Mouse (Mus musculus) urinary bladder, adult 18-20 months (tissue): ENCODE data around the gene 2810021J22Rik.

Experiments used
- DNase-seq, 2 experiments: peaks; one replicate each; pipeline ENCODE4 v3.0.0; 2022; ENCODE audit warnings: low spot score in 2 of 2, mixed read lengths in 2 of 2

2810021J22Rik gene

DNA sequence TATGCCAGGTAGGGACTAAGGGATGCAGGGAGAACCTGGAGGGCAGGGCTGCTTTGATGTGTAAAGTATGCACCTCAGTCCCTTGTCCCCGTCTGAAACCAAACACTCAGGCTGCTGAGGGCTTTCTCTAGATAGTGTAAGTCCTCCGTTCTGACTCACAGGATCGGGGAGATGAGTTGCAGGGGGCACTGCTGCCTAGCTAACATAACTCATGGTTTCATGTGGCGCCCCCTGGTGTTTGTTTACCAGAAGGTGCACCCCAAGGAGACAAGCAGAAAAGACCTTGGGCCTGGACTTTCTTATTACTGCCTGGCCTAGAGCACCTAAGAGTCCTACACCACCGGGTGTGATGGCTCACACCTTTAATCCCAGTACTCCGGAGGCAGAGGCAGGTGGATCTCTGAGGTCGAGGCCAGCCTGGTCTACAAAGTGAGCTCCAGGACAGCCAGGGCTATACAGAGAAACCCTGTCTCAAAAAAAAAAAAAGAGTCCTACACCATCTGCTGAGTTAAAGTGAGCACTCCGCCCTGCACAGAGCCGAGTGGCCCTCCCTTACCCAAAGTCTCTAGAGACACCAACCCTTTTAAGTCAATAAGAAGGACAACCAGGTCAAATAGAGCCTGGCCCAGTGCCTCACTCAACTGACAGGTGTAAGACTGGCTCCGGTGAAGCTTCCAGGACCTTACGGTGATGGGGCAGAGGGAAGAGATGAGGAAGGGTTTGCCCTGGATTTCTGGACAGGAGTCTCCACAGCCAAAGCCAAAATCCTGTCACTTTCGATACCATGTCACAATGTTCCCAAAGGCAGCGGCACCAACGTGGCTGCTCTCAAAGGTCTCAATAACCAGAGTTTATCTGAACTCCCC lies 50.1 kb downstream of the 2810021J22Rik start:
- no peak for DNase-seq

DNA sequence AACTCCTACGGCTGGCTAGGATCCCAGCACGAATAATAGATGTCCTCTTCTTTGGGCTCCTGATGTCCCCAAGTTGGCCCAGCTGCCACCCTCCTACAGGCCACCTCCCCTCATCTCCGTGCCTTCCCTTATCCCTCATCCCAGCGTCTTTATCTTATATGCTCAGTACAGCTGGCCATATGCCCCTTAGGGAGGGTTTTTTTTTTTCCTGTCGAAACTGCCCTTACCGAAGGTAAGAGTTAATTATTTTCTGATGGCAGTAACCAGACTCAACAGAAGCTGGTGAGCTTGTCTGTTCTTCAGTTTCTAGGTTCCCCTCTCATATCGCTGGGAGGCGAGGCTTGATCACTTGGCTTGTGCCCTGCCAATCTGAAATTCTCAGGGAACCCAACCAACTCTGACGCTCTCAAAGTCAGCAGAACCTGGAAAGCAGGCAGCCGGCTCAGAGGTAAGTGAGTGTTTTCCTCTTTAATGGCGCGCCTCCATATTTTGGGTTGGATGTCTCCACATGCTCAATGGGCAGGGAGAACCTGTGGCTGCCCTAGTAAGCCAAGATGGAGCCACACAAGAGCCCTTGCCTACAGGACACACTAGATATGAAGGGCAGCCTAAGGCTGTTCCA lies 50.8 kb downstream of the 2810021J22Rik start, which contains the start of gene Btnl10:
Btnl10 (plus strand) TSS at position 164 of the 622 bp plus-strand sequence.
- DNase-seq, result no peak

DNA sequence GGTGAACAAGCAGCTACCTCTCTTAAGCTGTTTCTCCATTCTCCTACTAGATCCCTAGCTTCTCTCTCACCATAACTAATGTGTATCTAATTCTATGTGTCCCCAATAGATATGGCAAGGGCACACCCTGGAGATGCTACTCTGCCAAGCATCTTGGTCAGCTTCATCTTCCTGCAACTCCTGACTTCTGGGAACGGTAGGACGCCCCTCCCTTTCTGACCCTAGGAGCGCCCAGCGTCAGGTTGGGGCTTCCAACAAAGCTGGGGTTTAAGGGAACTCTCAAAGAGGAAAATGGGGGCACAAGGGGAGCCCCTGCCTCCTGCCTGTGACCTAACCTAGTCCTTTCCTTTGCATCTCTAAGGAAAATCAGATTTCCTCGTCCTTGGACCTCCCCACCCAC lies 51.7 kb downstream of the 2810021J22Rik start:
- no peak for DNase-seq

DNA sequence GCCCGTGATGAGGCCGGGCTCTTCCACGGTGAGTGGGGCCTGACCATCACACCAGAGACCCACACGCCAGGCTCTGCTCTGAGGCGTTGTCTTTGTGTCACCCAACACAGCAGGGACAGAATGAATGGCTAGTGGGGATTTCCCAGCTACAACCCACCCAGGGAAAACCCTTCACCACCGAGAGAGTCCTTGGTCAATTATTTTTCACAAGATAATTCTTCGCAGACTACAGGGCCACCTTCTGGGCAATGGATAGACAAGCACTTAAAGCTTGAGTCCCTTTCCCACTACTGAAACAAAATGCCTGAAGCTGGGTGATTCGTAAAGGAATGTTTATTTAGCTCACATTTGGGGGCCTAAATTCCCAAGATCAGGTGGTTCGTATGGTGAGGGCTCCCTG lies 55.4 kb downstream of the 2810021J22Rik start:
- no peak for DNase-seq

DNA sequence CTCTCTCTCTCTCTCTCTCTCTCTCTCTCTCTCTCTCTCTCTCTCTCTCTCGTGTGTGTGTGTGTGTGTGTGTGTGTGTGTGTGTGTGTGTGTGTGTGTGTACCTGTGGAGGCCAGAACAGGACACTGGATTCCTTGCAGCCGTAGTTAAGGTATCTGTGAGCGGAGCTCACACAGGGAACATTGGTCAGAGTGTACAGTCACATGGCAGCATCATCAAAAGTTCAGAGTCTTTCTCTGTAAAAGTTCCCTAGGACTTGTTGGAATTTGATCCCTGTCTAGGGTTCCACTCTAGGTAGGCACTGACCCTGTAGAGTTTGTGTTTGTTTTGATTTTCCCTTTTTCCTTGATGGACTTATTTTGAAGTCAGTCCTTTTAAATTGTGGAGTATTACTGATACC lies 59.6 kb downstream of the 2810021J22Rik start:
- no peak for DNase-seq

DNA sequence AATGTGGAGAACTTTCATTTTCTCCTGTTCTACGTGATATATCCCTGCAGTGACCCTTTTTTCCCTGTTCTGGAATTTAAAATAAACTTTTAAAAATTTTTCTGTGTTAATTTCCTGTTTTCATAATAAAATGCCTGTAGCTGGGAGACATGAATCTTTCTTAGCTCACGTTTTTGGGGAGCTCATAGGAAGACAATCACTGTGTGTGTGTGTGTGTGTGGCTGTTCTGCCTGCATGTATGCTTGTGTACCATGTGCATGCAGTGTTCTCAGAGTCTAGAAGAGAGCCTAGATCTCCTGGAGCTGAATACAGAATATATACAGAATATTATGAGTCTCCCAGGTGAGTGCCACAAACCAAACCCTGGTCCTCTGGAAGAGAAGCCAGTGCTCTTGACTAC lies 60.0 kb downstream of the 2810021J22Rik start:
- no peak for DNase-seq

DNA sequence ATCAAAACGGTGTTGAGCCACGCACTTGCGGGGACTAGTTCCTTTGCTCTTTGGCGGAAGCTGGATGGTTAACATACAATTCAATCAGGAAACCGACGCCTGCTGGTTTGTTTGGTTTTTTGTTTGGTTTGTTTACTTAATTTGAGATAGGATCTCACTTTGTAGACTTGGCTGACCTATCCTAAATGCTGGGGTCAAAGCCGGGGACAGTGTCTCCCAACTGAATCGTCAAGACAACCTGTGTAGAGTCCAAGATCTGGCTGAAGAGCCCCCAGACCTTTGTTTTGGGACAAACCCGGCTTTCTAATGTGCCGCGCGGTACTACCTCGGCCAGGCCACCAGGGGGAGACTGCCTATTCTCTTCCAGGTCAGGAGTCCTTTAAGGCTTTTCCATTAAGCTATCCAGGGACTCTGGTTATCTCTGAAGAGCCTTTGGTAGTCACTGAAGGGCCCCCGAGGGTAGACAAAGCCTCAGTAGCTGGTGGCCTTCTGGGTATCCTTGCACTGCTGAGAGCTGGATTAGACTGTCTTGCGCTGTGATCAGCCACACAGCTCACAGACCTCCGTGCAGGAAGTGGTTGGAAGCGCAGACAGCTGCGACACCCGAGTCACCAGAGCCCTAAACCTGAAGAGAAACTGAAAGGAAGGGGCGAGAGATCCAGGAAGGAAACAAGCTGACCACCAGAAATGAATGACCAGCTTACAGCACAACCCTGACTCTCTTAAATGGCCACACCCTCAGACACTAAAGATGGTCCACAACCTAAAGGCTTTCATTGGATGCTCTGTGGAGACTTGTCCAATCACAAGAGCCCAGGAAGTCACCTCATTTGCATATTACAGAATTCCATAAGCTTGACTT lies 61.0 kb downstream of the 2810021J22Rik start:
- DNase-seq, result peak in 1 of 2 experiments; percentile 35

DNA sequence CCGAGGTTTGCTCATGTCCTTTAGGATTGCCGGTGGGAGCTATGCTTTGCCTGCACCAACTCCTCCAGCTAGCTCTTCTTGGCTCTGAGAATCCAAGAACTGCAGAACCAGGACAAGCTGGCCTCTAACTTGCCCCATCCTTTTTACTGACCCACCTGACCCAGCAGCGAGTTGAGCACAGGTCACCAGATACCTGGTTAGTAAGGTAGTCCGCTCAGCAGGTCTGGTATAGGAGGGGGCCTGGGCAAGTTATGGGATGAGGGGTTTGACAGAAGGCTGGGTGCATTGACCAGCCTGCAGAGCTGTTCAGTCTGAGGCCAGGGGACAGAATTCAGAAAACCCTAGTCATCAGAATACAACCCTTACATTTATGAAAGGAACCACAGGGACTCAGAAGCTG lies 62.0 kb downstream of the 2810021J22Rik start:
- DNase-seq, result no peak

DNA sequence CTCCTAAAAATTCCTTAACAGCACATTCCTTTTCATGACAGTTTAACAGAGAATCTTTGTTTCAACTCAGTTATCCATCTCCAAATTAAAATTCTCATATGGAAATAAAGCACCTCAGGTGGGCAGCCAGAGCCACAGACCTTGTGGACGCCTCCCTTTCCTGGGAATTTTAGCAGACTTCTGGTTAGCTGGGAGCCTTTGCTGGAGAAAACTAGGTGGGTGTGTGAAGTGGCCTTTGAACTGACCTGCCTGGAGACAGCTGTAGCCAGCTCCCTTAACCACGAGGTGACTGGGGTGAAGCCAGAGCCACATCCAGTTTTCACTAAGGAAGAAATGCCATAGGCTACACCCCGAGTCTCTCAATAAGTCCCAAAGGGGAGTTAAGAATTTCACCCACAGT lies 62.6 kb downstream of the 2810021J22Rik start:
- DNase-seq, result no peak

DNA sequence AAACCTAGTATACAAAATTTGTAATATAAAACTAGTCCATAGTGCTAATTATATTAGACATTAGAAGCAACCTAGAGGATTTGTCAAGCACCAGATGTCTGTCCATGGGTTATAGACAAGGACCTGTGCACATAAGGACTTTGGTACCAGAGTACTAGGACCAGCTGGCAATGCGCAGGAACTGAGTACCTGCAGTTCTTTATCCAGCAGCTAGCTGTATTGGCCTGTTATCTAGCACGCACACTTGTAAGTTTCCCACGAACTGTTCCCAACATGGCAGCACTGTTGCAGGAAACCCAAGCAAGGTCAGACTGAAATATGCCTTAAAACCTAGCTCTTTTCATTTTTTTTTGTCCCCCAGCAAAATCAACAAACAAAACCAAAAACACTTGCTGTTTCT lies 63.2 kb downstream of the 2810021J22Rik start:
- no peak for DNase-seq

DNA sequence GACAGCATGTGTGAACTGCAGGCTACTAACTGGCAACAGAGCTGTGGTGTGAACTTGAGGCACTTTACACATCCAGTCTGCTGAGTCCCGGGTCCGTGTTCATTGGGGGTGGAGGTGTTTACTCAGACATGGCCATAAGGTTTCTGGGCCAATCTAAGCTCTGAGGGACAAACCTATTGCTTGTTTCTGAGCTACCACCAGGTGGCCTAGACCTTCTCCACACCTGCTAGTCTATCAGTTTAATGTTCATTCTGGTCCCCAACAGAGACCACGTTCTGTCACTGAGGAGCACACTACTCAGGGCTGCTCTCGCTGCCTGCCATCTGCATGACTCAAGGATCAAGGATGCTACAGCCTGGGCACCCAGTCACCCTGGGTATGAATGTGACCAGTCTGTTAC lies 64.6 kb downstream of the 2810021J22Rik start:
- DNase-seq, result no peak
